9 mouse cellular contexts compared by ENCODE assay signal in genomic region chr12:73043396-73044167, GRCm38 (mm10). TPM values are rescaled to one million over a fixed set of nuclear protein-coding genes. Genes with fewer than 3 reads are reported as not detected.
DNase-seq lines count a peak whose midpoint lies in the region; ATAC-seq lines count a peak whose summit lies in the region.
"Had no signal": no experiment of that assay in that cellular context is flagged by ENCODE, and none has a peak within 500 bp of the region (broad histone marks: within the 10 kb centered on the region; RNA-seq: fewer than 3 reads in every experiment).

No protein-coding gene starts in this region.

- H3K4me1 ChIP-seq in kidney, embryonic 16.5 days (ENCODE audit: insufficient read depth, low read length), result peaks cover 29% of the 10 kb centered on the region
- H3K4me1 ChIP-seq in embryonic facial prominence, embryonic 10.5 days, result peaks cover 87% of the 10 kb centered on the region
- peaks cover 87% of the 10 kb centered on the region for H3K4me1 ChIP-seq in limb, embryonic 10.5 days

- no peak overlapping the region for H3K4me3 ChIP-seq in kidney, embryonic 16.5 days (ENCODE audit: low read length)
- H3K4me3 ChIP-seq in embryonic facial prominence, embryonic 10.5 days, result peak overlapping the region; percentile 82
- H3K4me3 ChIP-seq in limb, embryonic 10.5 days, result peak overlapping the region; percentile 67

- H3K9me3 ChIP-seq in kidney, embryonic 16.5 days (ENCODE audit: low read length), result no peaks in the 10 kb centered on the region
- no peaks in the 10 kb centered on the region for H3K9me3 ChIP-seq in embryonic facial prominence, embryonic 10.5 days
- no peaks in the 10 kb centered on the region for H3K9me3 ChIP-seq in limb, embryonic 10.5 days (replicated peaks)

- 14% methylated on average over 14 of the region's 14 CpGs for WGBS in kidney, embryonic 16.5 days
- WGBS in embryonic facial prominence, embryonic 10.5 days, result 5% methylated on average over 14 of the region's 14 CpGs
- 5% methylated on average over 14 of the region's 14 CpGs for WGBS in limb, embryonic 10.5 days

- no peaks in the 10 kb centered on the region for H3K36me3 ChIP-seq in kidney, embryonic 16.5 days (ENCODE audit: insufficient read depth, low read length)
- H3K36me3 ChIP-seq in embryonic facial prominence, embryonic 10.5 days (replicated peaks), result peaks cover 40% of the 10 kb centered on the region
- H3K36me3 ChIP-seq in limb, embryonic 10.5 days, result peaks cover 14% of the 10 kb centered on the region; the same call in 1 of the 2 replicates

- H3K27ac ChIP-seq in kidney, embryonic 16.5 days (ENCODE audit: low read length), result no peak overlapping the region
- H3K27ac ChIP-seq in embryonic facial prominence, embryonic 10.5 days (replicated peaks), result peak overlapping the region; percentile 95
- peak overlapping the region; percentile 89 for H3K27ac ChIP-seq in limb, embryonic 10.5 days

- ATAC-seq in kidney, embryonic 16.5 days (ENCODE audit: low FRiP score, low TSS enrichment), result no peak

- H3K9ac ChIP-seq in kidney, embryonic 16.5 days (replicated peaks; ENCODE audit: low read length), result no peak overlapping the region

- no peak overlapping the region for H3K4me2 ChIP-seq in kidney, embryonic 16.5 days (replicated peaks; ENCODE audit: low read depth, low read length)

- DNase-seq in kidney, postnatal 10 days, result peak; percentile 14
- DNase-seq in ZHBTc4 (ENCODE audit: low read depth, low spot score), result peak; percentile 11
- peak; percentile 48 for DNase-seq in embryonic facial prominence, embryonic 10.5 days (ENCODE audit: low spot score)
- peak; percentile 64 for DNase-seq in limb, embryonic 10.5 days (ENCODE audit: low spot score)
- no peak for DNase-seq in urinary bladder, postnatal 4 days (ENCODE audit: low spot score in 2 of 2)
- DNase-seq in spleen, postnatal 14 days (ENCODE audit: low spot score in 2 of 2), result no peak
- DNase-seq: lung, postnatal 14 days had no signal

- H3K27me3 ChIP-seq in kidney, embryonic 16.5 days (ENCODE audit: insufficient read depth, low read length), result peaks cover 90% of the 10 kb centered on the region
- peaks cover 100% of the 10 kb centered on the region for H3K27me3 ChIP-seq in embryonic facial prominence, embryonic 10.5 days (replicated peaks; ENCODE audit: low read depth, poor library complexity, severe bottlenecking)
- peaks cover 97% of the 10 kb centered on the region for H3K27me3 ChIP-seq in limb, embryonic 10.5 days (ENCODE audit: low read depth, poor library complexity, severe bottlenecking)

RNA-seq across cellular contexts. Expression of gene Six1, which starts 10.1 kb away (rescaled TPM):
- 0.47 and 0.66 TPM in 2 replicates for polyA plus RNA-seq in kidney, embryonic 16.5 days (2015; fragmentation: Nextera tagmentation; extraction: Ambion mirVana)
- polyA plus RNA-seq in embryonic facial prominence, embryonic 10.5 days (2016; fragmentation: Nextera tagmentation; extraction: Ambion mirVana), result 38.4 and 45.4 TPM in 2 replicates
- 18.0 and 32.6 TPM in 2 replicates for polyA plus RNA-seq in limb, embryonic 10.5 days (2016; fragmentation: Nextera tagmentation; extraction: Ambion mirVana)
- polyA plus RNA-seq: large intestine, adult 2 months had no signal

Comparison
In these comparisons a context has a peak if more than half of its experiments do, and no peak if none do; other contexts are left out.
1. DNase-seq: peak in kidney, postnatal 10 days (single experiment), ZHBTc4 (single experiment), embryonic facial prominence, embryonic 10.5 days (single experiment) and limb, embryonic 10.5 days (single experiment); none in urinary bladder, postnatal 4 days (0 of 2) and spleen, postnatal 14 days (0 of 2).
2. RNA of gene Six1, which starts 10.1 kb away (polyA plus RNA-seq): 38.4 to 45.4 TPM in embryonic facial prominence, embryonic 10.5 days and 18.0 to 32.6 TPM in limb, embryonic 10.5 days; 0.47 to 0.66 TPM in kidney, embryonic 16.5 days; every median in the first group is over 10 times any median in the second.